Mouse (Mus musculus) liver, embryonic 14.5 days (tissue): ENCODE data around the gene Lyrm7. TPM values are rescaled to one million over a fixed set of nuclear protein-coding genes. Genes with fewer than 3 reads are reported as not detected.

Experiments used
- ATAC-seq: fragments of 200-750 bp; cut with Nextera tagmentation; 2 replicates; pipeline ENCODE4 v1.8.0; 2017; ENCODE audit warnings: moderate number of reproducible peaks, mild to moderate bottlenecking, moderate library complexity; ENCODE audit not compliant: insufficient read depth
- DNase-seq, 3 experiments: peaks; one replicate each; pipeline ENCODE4 v3.0.0-alpha.2; 2012 to 2013; ENCODE audit warnings: low read depth in 3 of 3, low spot score in 3 of 3
- H3K27ac ChIP-seq: fragments of 300-500 bp; sonication (generic); 2 replicates; pipeline ENCODE4 v1.5.1; 2014; ENCODE audit warnings: moderate library complexity, mild to moderate bottlenecking, control low read depth, inconsistent platforms
- H3K27me3 ChIP-seq: fragments of 300-500 bp; sonication (generic); 2 replicates; pipeline ENCODE4 v1.6.1; 2014; ENCODE audit warnings: mild to moderate bottlenecking, low read length, moderate library complexity; ENCODE audit not compliant: control insufficient read depth, insufficient read depth
- H3K36me3 ChIP-seq: fragments of 300-500 bp; sonication (generic); replicated peaks from 2 replicates; pipeline ENCODE4 v1.6.1; 2014; ENCODE audit warnings: low read depth; ENCODE audit not compliant: control insufficient read depth, insufficient read depth
- H3K4me1 ChIP-seq, 2 experiments: fragments of 200-500 bp in 1 of 2; fragments of 300-500 bp in 1 of 2; sonication (generic) in 1 of 2; replicated peaks; 2 replicates each; pipeline ENCODE4 v1.6.1; 2012 to 2014; ENCODE audit warnings: antibody characterized with exemption in 1 of 2, inconsistent platforms in 1 of 2, low read length in 1 of 2; ENCODE audit not compliant: control insufficient read depth in 2 of 2, insufficient read depth in 2 of 2
- H3K4me2 ChIP-seq: fragments of 300-500 bp; sonication (generic); 2 replicates; pipeline ENCODE4 v1.6.1; 2014; ENCODE audit warnings: low read depth, mild to moderate bottlenecking, control low read depth, moderate library complexity
- H3K4me3 ChIP-seq, 2 experiments: fragments of 200-500 bp in 1 of 2; fragments of 300-500 bp in 1 of 2; sonication (generic) in 1 of 2; 2 replicates each; pipeline ENCODE4 v1.5.1; 2012 to 2014; ENCODE audit warnings: low read depth in 2 of 2, low read length in 2 of 2, mild to moderate bottlenecking in 2 of 2, control low read depth in 1 of 2, inconsistent platforms in 1 of 2, moderate library complexity in 1 of 2; ENCODE audit not compliant: insufficient read depth in 1 of 2
- H3K9ac ChIP-seq: fragments of 300-500 bp; sonication (generic); replicated peaks from 2 replicates; pipeline ENCODE4 v1.6.1; 2014; ENCODE audit warnings: mild to moderate bottlenecking, control low read depth, moderate library complexity
- H3K9me3 ChIP-seq: fragments of 300-500 bp; sonication (generic); 2 replicates; pipeline ENCODE4 v1.6.1; 2016; ENCODE audit warnings: low read length, mixed read lengths; ENCODE audit not compliant: control insufficient read depth
- CTCF ChIP-seq: IDR thresholded peaks from 2 replicates; pipeline ENCODE4 v1.5.1; 2016; ENCODE audit warnings: antibody characterized with exemption, low read depth, control low read depth
- EP300 ChIP-seq: IDR thresholded peaks from 2 replicates; pipeline ENCODE4 v1.6.1; 2016; ENCODE audit warnings: antibody characterized with exemption, low read depth
- WGBS: fragments of 180-500 bp; shearing (Covaris S2); extraction: QIAGEN DNeasy Blood & Tissue Kit; methylation state at CpG from one replicate; pipeline ENCODE4 v1.1.7; 2014; ENCODE audit not compliant: insufficient replicate concordance; 5-methylcytosine and 5-hydroxymethylcytosine counted together
- polyA plus RNA-seq, 2 experiments: library from polyadenylated mRNA; depleted of rRNA in 1 of 2; stranded (reverse) in 1 of 2; unstranded in 1 of 2; fragments of >200 nt; fragmentation: Nextera tagmentation in 1 of 2; extraction: Ambion mirVana in 1 of 2; gene quantifications; 2 replicates each; pipeline versions ENCODE4 v1.2.1 to v1.2.3; 2012 to 2014

Lyrm7 gene
- polyA plus RNA-seq, 2 experiments, result 2.0 to 5.4 TPM

DNA sequence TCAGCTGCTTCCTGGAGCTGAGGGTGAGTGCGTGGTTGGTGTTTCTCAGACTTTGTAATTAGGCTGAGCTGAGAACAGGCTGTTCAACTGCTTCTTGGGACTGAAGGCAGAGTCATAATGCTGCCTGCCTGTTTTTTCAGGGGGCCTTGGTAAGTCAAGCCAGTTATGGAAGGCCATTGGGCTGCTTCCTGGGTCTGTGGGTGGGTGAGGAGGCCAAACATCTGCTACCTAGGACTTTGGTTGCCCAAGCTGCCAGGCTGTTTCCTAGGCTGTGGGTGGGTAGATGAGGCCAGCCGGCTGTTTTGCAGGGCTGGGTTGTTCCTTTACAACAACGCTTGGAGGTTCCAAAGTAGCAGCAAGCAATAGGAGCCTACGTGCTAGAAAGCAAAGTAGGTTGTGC lies 26.9 kb downstream of the Lyrm7 start:
- no peak for DNase-seq
- H3K27ac ChIP-seq, result no peak overlapping the region
- no peaks in the 10 kb centered on the region for H3K9me3 ChIP-seq
- H3K36me3 ChIP-seq, result no peaks in the 10 kb centered on the region
- ATAC-seq, result no peak
- 62% methylated on average over 4 of the region's 4 CpGs for WGBS
- H3K4me1 ChIP-seq, result no peaks in the 10 kb centered on the region
- no peak overlapping the region for H3K4me2 ChIP-seq
- no peak overlapping the region for H3K9ac ChIP-seq
- H3K27me3 ChIP-seq, result no peaks in the 10 kb centered on the region
- H3K4me3 ChIP-seq, result no peak overlapping the region
- TF ChIP-seq CTCF, result no peak

DNA sequence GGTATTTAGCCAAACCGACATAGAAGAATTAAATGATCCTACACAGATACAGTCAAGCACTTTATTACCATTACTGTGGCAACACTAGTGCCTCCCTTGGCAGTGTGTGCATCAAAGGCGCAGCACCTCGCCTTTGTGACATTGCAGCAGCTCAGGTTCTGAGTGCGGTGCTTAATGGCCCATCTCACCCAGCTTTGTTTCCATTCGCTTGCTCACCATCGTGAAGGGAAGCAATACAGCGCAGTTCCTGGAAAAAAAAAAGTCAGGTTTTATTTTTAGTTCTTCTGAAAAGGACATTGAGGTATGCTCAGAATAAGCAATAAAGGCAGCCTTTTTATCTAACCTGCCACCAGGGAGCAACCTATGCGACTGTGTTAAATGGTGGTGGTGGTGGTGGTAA lies 33.9 kb downstream of the Lyrm7 start:
- Histone ChIP-seq H3K9ac (no peak overlapping the region), H3K36me3 (no peaks in the 10 kb centered on the region), H3K4me3 (no peak overlapping the region), H3K9me3 (no peaks in the 10 kb centered on the region; the same call in 1 of the 2 replicates), H3K4me2 (no peak overlapping the region), H3K27ac (no peak overlapping the region), H3K27me3 (no peaks in the 10 kb centered on the region), H3K4me1 (no peaks in the 10 kb centered on the region)
- WGBS, result 75% methylated on average over 8 of the region's 8 CpGs
- no peak for DNase-seq
- TF ChIP-seq EP300 (no peak), CTCF (no peak)
- ATAC-seq, result no peak

DNA sequence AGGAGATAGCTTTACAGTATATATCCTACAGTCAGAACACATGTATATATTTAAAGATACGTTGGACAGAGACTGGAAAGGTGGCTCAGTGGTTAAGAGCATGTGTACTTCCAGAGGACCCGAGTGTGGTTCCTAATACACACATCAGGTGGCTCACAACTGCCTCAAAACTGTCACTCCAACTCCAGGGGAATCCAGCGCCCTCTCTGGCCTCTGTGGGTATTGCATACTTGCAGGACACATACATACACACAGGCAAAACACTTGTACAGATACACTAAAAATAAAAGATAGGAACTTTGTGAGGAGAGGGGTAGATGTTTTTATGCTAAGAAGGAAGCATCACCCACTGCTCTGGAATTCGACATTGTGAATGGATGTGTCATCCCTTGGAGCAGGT lies 34.9 kb downstream of the Lyrm7 start:
- H3K4me3 ChIP-seq, result no peak overlapping the region
- WGBS, result 59% methylated on average over 4 of the region's 4 CpGs
- H3K4me2 ChIP-seq, result no peak overlapping the region
- no peaks in the 10 kb centered on the region; the same call in 1 of the 2 replicates for H3K9me3 ChIP-seq
- TF ChIP-seq EP300 (no peak), CTCF (peak; percentile 32)
- H3K36me3 ChIP-seq, result no peaks in the 10 kb centered on the region
- H3K4me1 ChIP-seq, result no peaks in the 10 kb centered on the region
- no peak overlapping the region for H3K27ac ChIP-seq
- H3K9ac ChIP-seq, result no peak overlapping the region
- no peaks in the 10 kb centered on the region for H3K27me3 ChIP-seq
- ATAC-seq, result no peak
- DNase-seq, result no peak

DNA sequence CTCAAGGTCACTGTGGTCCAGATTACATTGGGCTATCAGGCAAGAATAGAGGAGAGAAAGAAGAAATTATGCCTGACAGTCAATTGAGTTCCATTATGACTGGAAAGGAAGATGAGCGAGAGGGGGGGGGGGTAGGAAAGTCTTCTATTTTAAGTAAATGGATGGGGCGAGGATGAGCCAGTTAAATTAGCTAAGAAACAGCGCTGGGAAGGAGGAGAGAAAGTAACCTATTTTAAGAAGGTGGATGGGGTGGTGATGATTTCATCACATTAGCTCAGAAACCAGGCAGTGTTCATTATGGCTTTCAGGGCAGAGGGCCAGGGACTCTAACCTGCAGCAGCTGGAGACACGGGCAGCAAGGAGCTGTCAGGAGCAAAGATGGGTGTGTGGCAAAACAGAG lies 37.2 kb downstream of the Lyrm7 start:
- Histone ChIP-seq H3K4me1 (no peaks in the 10 kb centered on the region), H3K9me3 (no peaks in the 10 kb centered on the region; the same call in 1 of the 2 replicates), H3K36me3 (no peaks in the 10 kb centered on the region), H3K4me2 (no peak overlapping the region), H3K27me3 (no peaks in the 10 kb centered on the region), H3K4me3 (no peak overlapping the region), H3K9ac (no peak overlapping the region), H3K27ac (no peak overlapping the region)
- 74% methylated on average over 4 of the region's 4 CpGs for WGBS
- DNase-seq (no peak), ATAC-seq (no peak)
- TF ChIP-seq EP300, result no peak
- TF ChIP-seq CTCF, result no peak

DNA sequence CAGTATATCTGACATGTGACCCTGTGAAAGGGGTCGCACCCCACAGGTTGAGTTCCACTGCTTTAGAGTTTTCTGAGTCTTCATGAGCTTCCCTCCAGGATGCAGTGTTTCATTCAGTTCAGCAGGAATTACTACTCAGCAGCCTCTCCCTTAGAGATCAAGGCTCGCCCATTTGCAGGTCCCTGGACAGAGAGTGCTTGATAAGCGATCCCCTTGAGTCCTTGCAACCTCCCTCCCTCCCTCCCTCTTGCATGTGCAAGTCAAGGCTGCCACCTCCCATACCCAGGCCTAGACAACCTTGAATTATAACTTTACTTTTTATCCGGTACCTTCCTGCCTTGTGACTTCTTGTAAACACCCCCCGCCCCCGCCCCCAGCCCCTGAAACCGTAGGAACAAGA lies 41.2 kb downstream of the Lyrm7 start:
- TF ChIP-seq EP300 (no peak), CTCF (no peak)
- Histone ChIP-seq H3K4me3 (no peak overlapping the region), H3K9me3 (no peaks in the 10 kb centered on the region; the same call in 1 of the 2 replicates), H3K27me3 (no peaks in the 10 kb centered on the region), H3K4me1 (no peaks in the 10 kb centered on the region), H3K36me3 (no peaks in the 10 kb centered on the region), H3K9ac (no peak overlapping the region), H3K4me2 (no peak overlapping the region), H3K27ac (no peak overlapping the region)
- DNase-seq, result no peak
- WGBS, result 62% methylated on average over 7 of the region's 7 CpGs
- ATAC-seq, result no peak

DNA sequence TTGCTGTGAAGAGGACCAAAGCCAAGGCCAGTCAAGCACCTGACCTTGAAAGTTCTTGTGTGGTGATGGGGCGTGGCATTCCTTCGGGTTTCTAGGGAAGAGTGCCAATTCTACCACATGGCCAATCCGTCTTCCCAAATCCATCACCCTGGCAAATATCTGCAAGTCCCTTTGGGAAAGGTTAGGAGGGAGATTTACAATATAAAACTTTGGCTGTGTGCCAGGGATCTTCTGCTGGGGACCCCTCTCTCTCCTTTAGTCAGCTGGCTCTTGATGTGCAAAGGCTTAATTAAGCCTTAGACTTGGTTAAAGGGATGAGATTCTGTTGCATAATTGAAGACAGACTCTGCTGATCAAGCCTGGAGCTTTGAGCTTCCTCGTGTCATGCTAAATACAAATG lies 43.3 kb downstream of the Lyrm7 start:
- Histone ChIP-seq H3K4me2 (no peak overlapping the region), H3K27me3 (no peaks in the 10 kb centered on the region), H3K9me3 (no peaks in the 10 kb centered on the region), H3K9ac (no peak overlapping the region), H3K4me3 (no peak overlapping the region), H3K27ac (no peak overlapping the region), H3K36me3 (no peaks in the 10 kb centered on the region), H3K4me1 (no peaks in the 10 kb centered on the region; a peak in 1 of 4 replicates)
- ATAC-seq, result no peak
- 59% methylated on average over 4 of the region's 4 CpGs for WGBS
- no peak for DNase-seq
- TF ChIP-seq CTCF (no peak), EP300 (no peak)
